Mouse (Mus musculus) intestine, postnatal 0 days (tissue): ENCODE measurements around the gene Kif19a. TPM values are rescaled to one million over a fixed set of nuclear protein-coding genes. Genes with fewer than 3 reads are reported as not detected.

ENCODE experiments used
- ATAC-seq: fragments of 200-750 bp; cut with Nextera tagmentation; 2 replicates; pipeline ENCODE4 v1.8.0; 2017; ENCODE audit warnings: mild to moderate bottlenecking, moderate TSS enrichment, moderate library complexity
- H3K27ac ChIP-seq: fragments of 300-500 bp; sonication (generic); 2 replicates; pipeline ENCODE4 v1.5.1; 2014; ENCODE audit warnings: mild to moderate bottlenecking, low read depth, low read length, moderate library complexity
- H3K27me3 ChIP-seq: fragments of 300-500 bp; sonication (generic); replicated peaks from 2 replicates; pipeline ENCODE4 v1.6.1; 2014; ENCODE audit warnings: low read length, mixed read lengths; ENCODE audit not compliant: control insufficient read depth, insufficient read depth
- H3K36me3 ChIP-seq: fragments of 300-500 bp; sonication (generic); 2 replicates; pipeline ENCODE4 v1.6.1; 2014; ENCODE audit warnings: mild to moderate bottlenecking, moderate library complexity; ENCODE audit not compliant: control insufficient read depth, insufficient read depth
- H3K4me1 ChIP-seq: fragments of 300-500 bp; sonication (generic); replicated peaks from 2 replicates; pipeline ENCODE4 v1.6.1; 2014; ENCODE audit warnings: antibody characterized with exemption, low read length, mixed read lengths; ENCODE audit not compliant: control insufficient read depth, insufficient read depth
- H3K4me2 ChIP-seq: fragments of 300-500 bp; sonication (generic); replicated peaks from 2 replicates; pipeline ENCODE4 v1.6.1; 2014; ENCODE audit warnings: low read depth, mild to moderate bottlenecking, moderate library complexity
- H3K4me3 ChIP-seq: fragments of 300-500 bp; sonication (generic); 2 replicates; pipeline ENCODE4 v1.5.1; 2014; ENCODE audit warnings: low read depth, low read length
- H3K9ac ChIP-seq: fragments of 300-500 bp; sonication (generic); 2 replicates; pipeline ENCODE4 v1.6.1; 2014; ENCODE audit warnings: mild to moderate bottlenecking, low read depth, low read length
- H3K9me3 ChIP-seq: fragments of 300-500 bp; sonication (generic); 2 replicates; pipeline ENCODE4 v1.6.1; 2016; ENCODE audit warnings: mixed run types; ENCODE audit not compliant: control insufficient read depth
- CTCF ChIP-seq: sonication (generic); IDR thresholded peaks from 2 replicates; pipeline ENCODE4 v1.5.1; 2016; ENCODE audit warnings: low read depth, mild to moderate bottlenecking, control low read depth, antibody characterized with exemption, moderate library complexity
- WGBS: fragments of 180-500 bp; shearing (Covaris S2); extraction: QIAGEN DNeasy Blood & Tissue Kit; methylation state at CpG from one replicate; pipeline ENCODE4 v1.1.7; 2014; 5-methylcytosine and 5-hydroxymethylcytosine counted together
- polyA plus RNA-seq: library from polyadenylated mRNA; unstranded; fragments of >200 nt; fragmentation: Nextera tagmentation; extraction: Ambion mirVana; gene quantifications from 2 replicates; pipeline ENCODE4 v1.2.1, GENCODE M21; 2015

The Kif19a gene
- polyA plus RNA-seq, 1 experiment from 2014 or later = 0.21 TPM

DNA sequence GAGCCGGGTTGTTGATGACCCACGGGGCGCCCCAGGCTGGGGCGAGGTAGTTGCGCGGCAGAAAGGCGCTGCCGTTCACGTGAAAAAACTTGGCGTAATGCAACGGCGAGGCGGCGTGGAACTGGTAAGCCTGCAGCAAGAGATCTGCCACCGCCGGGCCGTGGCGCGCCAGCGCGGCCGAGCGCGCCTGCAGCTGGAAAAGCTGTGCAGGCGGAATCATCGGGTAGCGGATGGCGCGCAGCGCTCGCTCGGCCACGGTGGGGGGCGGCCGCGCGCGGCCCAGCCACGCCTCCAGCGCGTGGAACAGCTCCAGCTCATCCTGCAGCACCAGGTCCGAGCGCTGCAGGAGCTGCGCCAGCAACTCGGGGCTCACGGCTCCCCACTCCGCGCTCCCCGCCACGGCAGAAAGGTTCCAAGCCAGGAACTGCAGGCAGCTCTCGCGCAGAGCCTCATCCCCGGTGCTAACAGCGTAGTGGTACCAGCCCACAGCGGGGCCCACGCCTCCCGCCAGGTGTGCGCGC, 26.8 kb downstream of the Kif19a start:
- no peak for TF ChIP-seq CTCF
- ATAC-seq = no peak
- Histone ChIP-seq H3K36me3 (no peaks in the 10 kb centered on the region), H3K27me3 (peaks cover 64% of the 10 kb centered on the region), H3K9me3 (no peaks in the 10 kb centered on the region), H3K4me1 (no peaks in the 10 kb centered on the region), H3K4me3 (peak overlapping the region; percentile 33), H3K4me2 (peak overlapping the region; percentile 60), H3K27ac (no peak overlapping the region), H3K9ac (no peak overlapping the region)
- under 1% methylated on average over 56 of the region's 59 CpGs for WGBS

GRCm38 (mm10) chr11:114792931-114793494, 27.8 kb downstream of the Kif19a start:
- H3K36me3 ChIP-seq = no peaks in the 10 kb centered on the region
- H3K9me3 ChIP-seq = no peaks in the 10 kb centered on the region
- no peaks in the 10 kb centered on the region for H3K4me1 ChIP-seq
- no peak overlapping the region for H3K9ac ChIP-seq
- no peak overlapping the region for H3K27ac ChIP-seq
- H3K4me3 ChIP-seq = no peak overlapping the region
- 47% methylated on average over 5 of the region's 5 CpGs for WGBS
- ATAC-seq = no peak
- TF ChIP-seq CTCF = no peak
- no peak overlapping the region for H3K4me2 ChIP-seq
- H3K27me3 ChIP-seq = peaks cover 55% of the 10 kb centered on the region

GRCm38 (mm10) chr11:114793868-114794545, 28.8 kb downstream of the Kif19a start:
- TF ChIP-seq CTCF = no peak
- Histone ChIP-seq H3K27me3 (peaks cover 55% of the 10 kb centered on the region), H3K4me2 (no peak overlapping the region), H3K4me1 (no peaks in the 10 kb centered on the region), H3K4me3 (no peak overlapping the region), H3K9ac (no peak overlapping the region), H3K9me3 (no peaks in the 10 kb centered on the region), H3K27ac (no peak overlapping the region), H3K36me3 (no peaks in the 10 kb centered on the region)
- 71% methylated on average over 19 of the region's 19 CpGs for WGBS
- ATAC-seq = no peak

- H3K9ac ChIP-seq = no peak overlapping the region
- WGBS = 59% methylated on average over 4 of the region's 4 CpGs
- H3K27ac ChIP-seq = no peak overlapping the region
- no peak for ATAC-seq
- H3K4me1 ChIP-seq = no peaks in the 10 kb centered on the region
- H3K36me3 ChIP-seq = no peaks in the 10 kb centered on the region
- H3K27me3 ChIP-seq = peaks cover 49% of the 10 kb centered on the region
- H3K4me3 ChIP-seq = no peak overlapping the region
- no peaks in the 10 kb centered on the region for H3K9me3 ChIP-seq
- no peak for TF ChIP-seq CTCF
- no peak overlapping the region for H3K4me2 ChIP-seq
Measured at GRCm38 (mm10) chr11:114794691-114795090, 29.5 kb downstream of the Kif19a start.

DNA sequence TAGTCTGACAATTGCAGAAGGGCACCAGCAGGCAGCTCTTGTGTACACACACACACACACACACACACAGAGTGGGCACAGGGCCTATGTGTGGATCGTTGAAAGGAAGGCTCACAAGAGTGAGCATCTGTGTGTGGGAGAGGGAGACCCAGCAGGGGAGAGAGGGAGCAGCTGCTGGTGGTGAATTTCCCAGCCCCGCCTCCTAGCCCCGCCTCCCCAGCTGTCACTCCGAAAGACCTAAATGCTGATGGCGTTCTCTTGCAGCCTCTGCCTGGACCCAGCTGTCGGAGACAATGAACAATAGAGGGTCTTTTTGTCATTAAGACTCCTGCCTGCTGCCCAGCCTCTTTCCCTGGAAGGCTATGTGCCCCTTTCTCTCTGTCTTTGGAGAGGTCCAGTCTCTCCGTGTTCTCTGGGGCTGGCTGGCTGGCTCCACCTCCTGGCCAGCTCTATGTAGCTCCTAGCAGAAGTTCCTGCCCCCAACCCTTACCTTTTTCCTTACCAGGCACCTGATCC, 30.1 kb downstream of the Kif19a start:
- 0 out of 2 replicates have a peak, but pooled peaks have one; percentile 33 for ATAC-seq
- Histone ChIP-seq H3K9ac (no peak overlapping the region), H3K27ac (no peak overlapping the region), H3K4me3 (peak overlapping the region; percentile 24), H3K9me3 (no peaks in the 10 kb centered on the region), H3K36me3 (no peaks in the 10 kb centered on the region), H3K4me1 (no peaks in the 10 kb centered on the region), H3K4me2 (peak overlapping the region; percentile 63), H3K27me3 (peaks cover 43% of the 10 kb centered on the region)
- under 1% methylated on average over 7 of the region's 7 CpGs for WGBS
- TF ChIP-seq CTCF = peak; percentile 61

- Histone ChIP-seq H3K4me3 (peak within 1 kb of the TSS; percentile 24), H3K27ac (no peak within 1 kb of the TSS), H3K36me3 (no peaks in the 10 kb centered on the region), H3K4me1 (no peaks in the 10 kb centered on the region), H3K9ac (no peak within 1 kb of the TSS), H3K9me3 (no peaks in the 10 kb centered on the region), H3K27me3 (peaks cover 37% of the 10 kb centered on the region), H3K4me2 (peak within 1 kb of the TSS; percentile 63)
- WGBS = 17% methylated on average over 4 of the region's 4 CpGs
- TF ChIP-seq CTCF = no peak
- no peak for ATAC-seq
Measured at GRCm38 (mm10) chr11:114795848-114796322, 30.7 kb downstream of the Kif19a start, which contains the start of gene Btbd17. Btbd17 (minus strand) TSS chr11:114795945.
